Mouse (Mus musculus) liver, embryonic 14.5 days (tissue): ENCODE results near the gene Prelp.

Source experiments
- CTCF ChIP-seq: IDR thresholded peaks from 2 replicates; pipeline ENCODE4 v1.5.1; 2016; ENCODE audit warnings: antibody characterized with exemption, low read depth, control low read depth
- EP300 ChIP-seq: IDR thresholded peaks from 2 replicates; pipeline ENCODE4 v1.6.1; 2016; ENCODE audit warnings: antibody characterized with exemption, low read depth

DNA sequence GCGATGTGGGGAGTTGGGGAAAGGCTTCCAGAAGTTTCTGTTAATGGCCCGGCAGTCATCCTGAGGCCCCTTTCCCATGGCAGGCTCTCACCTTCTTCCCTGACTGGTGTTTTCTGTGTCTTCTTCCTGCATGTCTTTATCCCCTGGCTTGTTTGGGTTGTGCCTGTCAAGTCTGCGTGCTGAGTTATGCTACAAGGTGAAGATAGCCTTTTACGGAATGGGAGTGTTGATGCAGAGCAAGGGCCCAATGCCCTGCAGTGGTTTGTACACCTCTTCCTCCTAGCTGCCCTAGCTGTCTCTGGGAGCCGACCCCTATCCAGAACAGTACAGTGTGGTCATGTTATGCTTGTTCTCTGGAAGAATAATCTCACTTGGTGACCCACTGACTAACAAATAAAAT is 60.2 kb downstream of the Prelp start:
- TF ChIP-seq CTCF = no peak
- no peak for TF ChIP-seq EP300
